Mouse (Mus musculus) embryonic fibroblast, embryonic 13.5 days (primary cell): ENCODE results near the gene Gm28308.

ENCODE experiments used
- CTCF ChIP-seq: IDR thresholded peaks from 2 replicates; pipeline ENCODE4 v1.5.1; 2011; ENCODE audit warnings: mild to moderate bottlenecking, control low read depth, low read length, moderate library complexity, borderline replicate concordance; ENCODE audit not compliant: insufficient read depth
- POLR2A ChIP-seq: IDR thresholded peaks from 2 replicates; pipeline ENCODE4 v1.6.1; 2011; ENCODE audit warnings: low read depth, mild to moderate bottlenecking, control low read depth, low read length, moderate library complexity

GRCm38 (mm10) chr6:52158276-52159051, 54.7 kb downstream of the Gm28308 start, which contains the start of gene Hoxa1:
- TF ChIP-seq POLR2A (peak; percentile 70), CTCF (no peak)
